Mouse (Mus musculus) inflammation-experienced regulatory T-cells, adult 6 months (primary cell): ENCODE results near the gene a. TPM values are rescaled to one million over a fixed set of nuclear protein-coding genes. Genes with fewer than 3 reads are reported as not detected.
A peak's percentile ranks its signal among the peaks of the same experiment; 100 is the strongest.
"Not testable (repeated sequence)": the region's sequence is repeated elsewhere in the genome, so short reads cannot be mapped to it uniquely, and the experiment has no call there.

Experiments used
- ATAC-seq: one replicate; pipeline ENCODE4 v1.8.0; 2017
- polyA plus RNA-seq, 3 experiments: library from polyadenylated mRNA; unstranded; fragments of 100-300 nt; shearing (Covaris generic); gene quantifications; one replicate each; pipeline ENCODE4 v1.2.1; 2017

a gene
- polyA plus RNA-seq, 3 experiments from 2014 or later = not detected

GRCm38 (mm10) chr2:154855383-154855782 is 64.2 kb downstream of the a start:
- no peak for ATAC-seq

- no peak for ATAC-seq
These were observed 72.5 kb downstream of the a start for GRCm38 (mm10) chr2:154863672-154864071.

DNA sequence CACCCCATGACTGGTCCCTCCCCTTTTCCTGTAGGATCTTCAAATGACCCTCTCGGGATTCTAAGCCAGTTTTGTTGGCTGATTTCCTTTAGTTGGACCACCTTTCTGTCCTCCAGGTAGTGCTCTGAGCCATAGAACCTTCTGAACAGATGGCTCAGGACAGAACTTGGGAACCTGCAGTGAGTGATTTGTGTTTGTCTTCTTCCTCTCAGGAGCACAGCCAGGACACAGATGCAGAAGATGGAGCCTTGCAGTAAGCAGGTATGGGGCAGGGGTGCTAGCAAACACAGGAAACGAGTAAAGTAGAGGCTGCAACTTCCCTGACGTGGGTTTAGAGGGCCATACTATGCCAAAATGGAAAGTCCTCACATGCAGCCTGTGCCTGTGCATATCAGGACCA is 74.5 kb downstream of the a start:
- no peak for ATAC-seq

GRCm38 (mm10) chr2:154868106-154868505 is 76.9 kb downstream of the a start:
- no peak for ATAC-seq

GRCm38 (mm10) chr2:154869954-154870641 is 78.9 kb downstream of the a start:
- ATAC-seq = no peak

DNA sequence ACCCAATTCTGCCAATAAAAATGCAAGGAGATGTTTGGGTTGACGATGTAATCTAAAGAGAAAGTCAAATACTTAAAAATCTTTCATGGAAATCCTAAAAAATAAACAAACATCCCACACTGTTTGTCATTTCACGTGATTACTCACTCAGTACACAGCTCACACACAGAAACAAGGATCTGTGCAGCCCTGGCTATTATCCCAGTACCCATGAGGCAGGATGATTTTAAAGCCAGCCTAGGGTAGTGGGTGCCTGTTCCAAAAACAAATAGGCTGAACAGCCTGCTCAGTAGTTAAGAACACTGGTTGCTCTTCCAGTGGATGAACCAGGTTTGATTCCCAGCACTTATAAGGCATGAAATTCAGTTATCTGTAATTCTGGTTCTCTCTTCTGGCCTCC is 85.4 kb downstream of the a start:
- no peak for ATAC-seq

DNA sequence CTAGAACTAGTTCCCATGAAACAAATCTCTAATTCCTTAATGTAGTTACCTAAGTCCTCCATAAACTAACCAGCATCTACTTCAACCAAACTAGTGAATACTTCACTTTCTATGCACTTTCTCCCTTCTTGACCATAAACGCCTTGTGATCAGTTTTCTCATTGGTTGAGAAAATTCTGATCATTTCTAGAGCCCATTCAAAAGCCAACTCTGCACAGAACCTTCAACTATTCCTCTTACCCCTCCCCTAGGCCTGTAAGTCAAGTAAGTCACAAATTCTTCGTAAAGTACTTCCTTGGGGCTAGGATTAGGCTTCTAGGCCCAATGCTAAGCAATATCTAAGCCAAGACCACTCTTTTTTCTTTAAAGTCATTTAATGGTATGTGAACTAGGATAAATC is 100.4 kb downstream of the a start:
- ATAC-seq = no peak

DNA sequence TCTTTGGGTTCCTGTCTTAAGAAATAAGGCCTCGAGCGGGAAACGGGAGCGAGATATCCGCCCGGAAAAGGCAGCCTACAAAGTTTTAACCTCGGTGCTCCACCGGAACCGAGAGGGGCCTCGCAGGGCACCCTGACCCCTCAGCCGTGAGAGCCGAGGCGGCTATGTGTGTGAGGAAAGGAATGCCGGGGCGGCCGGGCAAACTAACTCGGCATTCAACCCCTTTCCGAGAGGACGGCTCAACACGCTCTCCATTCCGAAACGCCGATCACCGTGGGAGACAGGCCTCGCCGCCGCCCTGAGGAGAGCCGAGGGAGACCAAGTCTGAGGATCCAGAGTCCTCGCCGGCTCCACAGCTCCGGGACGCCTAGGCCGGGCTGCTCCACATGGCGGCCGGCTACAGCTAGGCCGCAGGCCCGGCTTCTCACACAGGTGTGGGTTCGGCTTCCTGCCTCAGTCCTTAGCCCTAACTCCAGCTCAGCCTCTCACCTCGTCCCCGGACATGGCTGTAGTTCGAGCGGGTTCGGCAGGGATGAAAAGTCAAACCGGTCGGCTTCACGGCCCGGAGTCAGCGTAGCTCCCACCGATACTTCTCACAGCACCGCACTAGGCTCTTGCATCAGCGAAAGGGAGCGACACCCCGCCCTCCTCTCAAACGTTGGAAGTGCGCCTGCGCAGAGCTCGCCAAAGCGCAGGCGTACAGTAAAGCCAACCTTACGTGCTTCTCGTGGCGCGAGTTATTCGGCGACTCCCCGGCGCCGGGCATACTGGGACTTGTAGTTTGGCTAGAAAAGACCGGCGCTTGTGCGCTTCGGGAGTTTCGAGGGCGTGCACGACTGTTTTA is 101.2 kb downstream of the a start, which contains the start of gene Eif2s2:
Eif2s2 (minus strand) TSS at position 735 of the 844 bp plus-strand sequence.
- peak; percentile 93 for ATAC-seq

GRCm38 (mm10) chr2:154893045-154893385 is 101.8 kb downstream of the a start:
- no peak for ATAC-seq

GRCm38 (mm10) chr2:154893548-154893947 is 102.3 kb downstream of the a start:
- no peak for ATAC-seq

GRCm38 (mm10) chr2:154899004-154899403 is 107.8 kb downstream of the a start:
- not testable (repeated sequence) for ATAC-seq

GRCm38 (mm10) chr2:154899412-154899811 is 108.2 kb downstream of the a start:
- not testable (repeated sequence) for ATAC-seq

DNA sequence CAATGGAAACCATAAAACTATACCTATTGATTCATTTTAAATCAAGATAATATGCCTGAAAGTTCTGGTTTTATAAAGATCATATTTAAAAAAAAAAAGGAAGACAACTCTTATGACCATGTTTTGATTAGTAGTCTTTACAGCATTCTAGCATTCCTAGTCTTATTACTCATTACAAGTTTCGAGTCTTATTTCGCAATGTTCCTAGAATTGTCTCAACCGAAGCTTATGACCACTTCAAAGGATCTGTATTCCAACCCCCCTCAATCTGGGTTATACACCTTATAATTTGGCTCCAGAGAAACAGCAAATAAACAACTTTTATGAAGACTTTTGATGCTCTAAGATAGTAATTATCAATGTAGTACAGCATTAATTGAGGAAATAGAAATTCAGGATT is 110.9 kb downstream of the a start:
- ATAC-seq = no peak

DNA sequence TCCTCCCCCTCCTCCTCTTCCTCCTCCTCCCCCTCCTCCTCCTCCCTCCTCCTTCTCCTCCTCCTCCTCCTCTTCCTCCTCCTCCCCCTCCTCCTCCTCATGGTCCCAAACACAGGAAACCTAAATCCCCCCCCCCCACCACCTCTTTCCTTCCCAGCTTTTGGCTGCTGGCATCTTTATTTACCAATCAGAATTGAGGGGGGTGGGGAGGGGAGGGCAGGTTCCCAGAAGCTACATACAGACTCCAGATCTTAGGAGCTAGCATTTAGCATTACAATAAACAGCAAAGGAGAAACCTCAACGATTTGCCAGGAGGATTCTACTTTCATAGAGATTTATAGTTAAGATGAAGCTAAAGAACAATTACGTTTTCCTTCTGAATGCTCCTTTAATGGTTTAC is 114.6 kb downstream of the a start:
- ATAC-seq = no peak

GRCm38 (mm10) chr2:154908223-154908622 is 117.0 kb downstream of the a start:
- ATAC-seq = not testable (repeated sequence)

- no peak for ATAC-seq
These were observed 118.6 kb downstream of the a start for GRCm38 (mm10) chr2:154909789-154910188.

- ATAC-seq = no peak
These were observed 124.8 kb downstream of the a start for GRCm38 (mm10) chr2:154915922-154916541.

- ATAC-seq = no peak
These were observed 125.3 kb downstream of the a start for GRCm38 (mm10) chr2:154916547-154916946.

DNA sequence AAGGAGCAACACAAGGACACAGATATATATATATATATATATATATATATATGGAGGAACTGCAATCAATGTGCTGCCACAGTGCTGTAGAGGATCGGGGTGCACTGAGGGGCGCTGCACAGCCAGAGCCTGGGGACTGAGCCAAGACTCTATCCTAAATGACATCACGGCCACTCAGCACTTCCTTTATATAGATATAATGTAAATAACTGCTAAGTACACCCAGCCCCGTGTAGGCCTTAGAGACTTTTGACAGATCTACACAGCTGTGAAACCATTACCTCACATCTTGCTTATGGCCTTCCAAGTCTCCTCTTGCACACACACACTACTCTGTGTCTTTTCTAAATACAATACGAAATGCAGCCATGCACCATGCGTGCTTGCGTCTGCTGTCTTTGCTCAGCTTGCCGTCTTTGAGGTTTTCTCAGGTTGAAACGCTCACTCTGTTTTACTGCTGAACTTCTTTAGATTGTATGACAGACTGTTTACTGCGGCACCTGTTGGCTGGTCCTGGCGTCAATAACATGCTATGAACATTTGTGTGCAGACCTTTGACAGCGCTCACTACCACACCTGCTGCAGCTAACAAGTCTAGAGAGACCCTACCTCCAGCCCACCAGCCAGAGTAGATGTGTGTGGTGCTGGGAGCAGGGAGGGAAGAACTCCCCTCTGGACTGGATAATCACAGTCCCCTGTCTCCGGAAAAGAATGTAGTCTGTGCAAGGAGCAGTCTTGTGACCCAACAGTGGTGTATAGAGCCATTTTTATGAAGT is 126.9 kb downstream of the a start:
- no peak for ATAC-seq

GRCm38 (mm10) chr2:154920896-154921295 is 129.7 kb downstream of the a start:
- no peak for ATAC-seq

DNA sequence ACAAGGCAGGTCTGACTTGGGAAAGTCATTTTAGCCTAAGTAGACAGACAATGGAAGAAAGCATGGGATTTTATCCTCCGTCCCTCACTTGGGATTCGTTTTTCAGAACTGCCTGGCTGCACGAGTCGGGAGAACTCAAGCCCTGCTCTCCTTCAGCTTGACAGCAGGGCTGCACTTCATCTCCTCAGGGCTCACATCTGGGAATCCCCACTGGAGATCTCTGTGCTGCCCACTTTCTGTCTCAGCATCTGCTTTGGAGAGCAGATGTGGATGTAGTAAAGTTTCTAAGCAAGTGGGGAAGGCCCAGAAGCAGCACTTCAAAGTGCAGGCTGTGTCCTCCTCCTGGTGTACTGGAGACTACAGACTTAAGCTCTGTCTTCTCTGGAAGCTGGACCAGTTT is 130.9 kb downstream of the a start:
- ATAC-seq = not testable (repeated sequence)

DNA sequence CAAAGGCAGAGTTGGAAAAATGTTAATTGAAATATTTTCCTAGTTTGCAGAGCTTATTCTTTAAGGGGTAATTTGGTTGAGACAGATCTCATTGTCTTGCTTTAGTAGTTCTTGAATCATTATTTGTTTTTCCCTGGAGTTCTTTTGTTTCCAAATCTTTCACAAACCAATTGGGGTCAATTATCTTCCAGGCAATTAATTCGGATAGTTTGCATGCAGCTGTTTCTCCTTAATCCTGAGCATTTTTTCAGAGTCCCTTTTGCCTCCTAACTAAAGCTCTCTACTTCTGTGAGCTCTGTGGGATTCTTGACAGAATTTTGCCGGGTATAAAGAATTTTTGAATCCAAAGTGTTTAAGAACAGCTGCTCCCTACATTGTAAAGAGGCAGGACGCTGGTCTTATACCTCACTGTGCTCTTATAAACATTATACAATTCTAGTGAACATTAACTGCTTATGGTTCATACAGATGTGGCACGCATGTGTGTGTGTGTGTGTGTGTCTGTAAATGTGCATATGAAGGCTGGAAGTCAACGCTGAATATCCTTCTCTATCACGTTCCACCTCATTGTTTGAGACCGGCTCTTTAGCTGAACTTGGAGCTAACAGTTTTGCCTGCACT is 134.3 kb downstream of the a start:
- ATAC-seq = no peak
